Mouse (Mus musculus) brain, adult 10 weeks (tissue): ENCODE data around the gene Ssbp1. TPM values are rescaled to one million over a fixed set of nuclear protein-coding genes. Genes with fewer than 3 reads are reported as not detected.

Experiments used
- polyA plus RNA-seq: library from polyadenylated mRNA; stranded (reverse); fragments of 350-450 nt; fragmentation: Illumina TruSeq; extraction: RNeasy Lipid Tissue Mini Kit (QIAGEN cat#74804); gene quantifications from one replicate; pipeline ENCODE4 v1.2.3, GENCODE M21; 2015; ENCODE audit warnings: low read depth, low replicate concordance

Ssbp1 gene
- polyA plus RNA-seq, result 48.1 TPM

DNA sequence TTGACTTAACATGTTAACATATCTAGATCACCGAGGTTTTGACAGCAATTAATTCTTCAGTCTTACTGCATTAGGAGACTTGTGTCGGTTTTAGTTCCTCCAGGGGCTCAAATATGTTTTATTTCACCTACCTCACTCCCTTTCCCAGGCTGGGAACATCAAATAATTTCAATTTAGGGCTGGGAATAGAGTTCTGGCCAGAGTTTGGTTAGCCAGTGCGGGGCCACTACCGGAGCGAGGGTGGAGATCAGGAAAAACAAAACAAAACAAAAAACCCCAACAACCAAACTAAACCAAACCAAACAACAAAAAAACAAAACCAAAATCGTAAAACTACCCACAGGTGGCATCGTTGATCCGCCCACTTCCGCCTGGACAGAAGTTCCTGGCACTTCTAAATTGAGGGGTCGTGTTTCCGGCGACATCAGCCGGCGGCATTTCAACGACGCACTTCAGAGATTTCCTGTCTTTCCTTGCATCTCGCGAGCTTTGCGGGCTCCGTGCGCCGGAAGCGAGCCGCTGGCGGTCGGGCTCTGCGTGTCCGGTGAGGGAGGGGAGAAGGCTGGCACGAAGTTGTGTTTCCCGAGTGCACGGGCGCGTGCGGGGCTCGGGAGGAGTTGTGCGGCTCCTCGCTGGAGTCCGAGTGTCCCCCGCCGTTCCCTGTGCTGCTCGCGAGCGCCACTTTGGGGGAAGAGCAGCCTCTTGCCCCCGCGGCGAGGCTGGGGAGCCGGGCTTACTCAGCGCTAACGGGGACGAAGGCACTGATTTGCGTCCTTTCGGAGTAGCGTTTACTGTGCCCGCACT, at the start of gene Ssbp1:
Ssbp1 (plus strand) TSS at position 437 of the 804 bp plus-strand sequence.

GRCm38 (mm10) chr6:40436047-40436483, 35.1 kb upstream of the Ssbp1 start, which contains the start of gene E330009J07Rik:
E330009J07Rik (minus strand) TSS chr6:40436135.

GRCm38 (mm10) chr6:40438936-40439335, 32.2 kb upstream of the Ssbp1 start, which contains the start of gene Wee2:
Wee2 (plus strand) TSS chr6:40439088.

DNA sequence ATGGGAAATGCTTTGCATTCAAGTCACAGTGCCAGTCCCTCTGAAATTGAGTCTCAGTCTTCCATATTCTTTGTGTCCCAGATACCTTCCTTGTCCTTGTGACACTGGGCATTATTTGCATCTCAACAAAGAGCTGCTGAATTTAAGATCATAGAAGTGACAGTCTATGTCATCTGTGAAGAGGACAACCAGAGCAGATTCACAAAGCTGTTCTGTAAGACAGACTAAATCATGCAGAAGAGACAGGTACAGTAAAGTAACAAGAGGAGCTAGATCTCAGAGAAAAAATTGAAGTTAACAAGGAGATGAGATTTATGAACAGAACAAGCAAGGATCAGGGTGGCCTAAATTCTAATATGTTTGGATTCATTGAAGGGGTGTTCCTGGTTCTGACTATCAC, 19.8 kb downstream of the Ssbp1 start, which contains the start of gene Tas2r137:
Tas2r137 (plus strand) TSS at position 301 of the 400 bp plus-strand sequence.

DNA sequence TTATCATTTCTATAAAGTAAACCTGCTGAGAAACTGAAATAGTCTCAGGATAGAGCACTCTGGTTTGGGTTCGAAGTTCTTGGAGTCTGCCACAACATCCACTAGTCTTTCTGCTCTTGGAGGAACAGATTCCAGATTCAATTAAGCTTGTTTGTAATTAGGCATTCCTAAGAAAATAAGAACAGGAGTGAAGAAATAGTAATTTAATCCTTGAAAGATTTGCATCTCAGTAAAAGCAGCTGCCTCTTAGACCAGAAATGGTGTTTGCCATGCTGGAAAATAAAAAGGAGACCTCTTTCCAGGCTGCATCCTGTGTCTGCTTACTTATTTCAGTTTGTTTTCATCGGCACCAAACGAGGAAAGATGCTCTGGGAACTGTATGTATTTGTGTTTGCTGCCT, 22.1 kb downstream of the Ssbp1 start, which contains the start of gene Tas2r108:
Tas2r108 (plus strand) TSS at position 301 of the 400 bp plus-strand sequence.

GRCm38 (mm10) chr6:40519408-40519807, 48.3 kb downstream of the Ssbp1 start, which contains the start of gene Prss37:
Prss37 (minus strand) TSS chr6:40519508.

Other genes with a start within 250 kb of the Ssbp1 start
- 35.5 TPM for gene Agk, start 146.2 kb upstream of the Ssbp1 start, polyA plus RNA-seq
- gene E330009J07Rik, start 35.2 kb upstream of the Ssbp1 start, polyA plus RNA-seq, result 43.1 TPM
- 0.45 TPM for gene Wee2, start 32.3 kb upstream of the Ssbp1 start, polyA plus RNA-seq
- not detected for gene Tas2r137, start 19.9 kb downstream of the Ssbp1 start, polyA plus RNA-seq
- gene Tas2r108, start 22.2 kb downstream of the Ssbp1 start, polyA plus RNA-seq, result not detected
- not detected for gene Prss37, start 48.2 kb downstream of the Ssbp1 start, polyA plus RNA-seq
- not detected for gene Olfr461, start 83.7 kb downstream of the Ssbp1 start, polyA plus RNA-seq
- not detected for gene Olfr460, start 98.1 kb downstream of the Ssbp1 start, polyA plus RNA-seq
- gene Clec5a, start 114.5 kb downstream of the Ssbp1 start, polyA plus RNA-seq, result 4.3 TPM
- not detected for gene Tas2r138, start 142.0 kb downstream of the Ssbp1 start, polyA plus RNA-seq
- gene Mgam, start 157.5 kb downstream of the Ssbp1 start, polyA plus RNA-seq, result not detected